Mouse (Mus musculus) myocyte (in vitro differentiated cells): ENCODE data around the gene Nes.

Experiments
- E2F4 ChIP-seq: IDR thresholded peaks from one replicate; pipeline ENCODE4 v1.6.1; 2011; ENCODE audit warnings: mild to moderate bottlenecking, control low read depth, moderate library complexity; ENCODE audit not compliant: insufficient read depth
- MAX ChIP-seq: IDR thresholded peaks from one replicate; pipeline ENCODE4 v1.6.1; 2011; ENCODE audit warnings: low read depth, mild to moderate bottlenecking, control low read depth
- MYOG ChIP-seq, 3 experiments: IDR thresholded peaks; one replicate each; pipeline ENCODE4 v1.6.1; 2011; ENCODE audit warnings: control low read depth in 2 of 3, low read depth in 2 of 3, mild to moderate bottlenecking in 2 of 3; ENCODE audit not compliant: insufficient read length in 2 of 3, control insufficient read depth in 1 of 3, insufficient read depth in 1 of 3
- POLR2A ChIP-seq: IDR thresholded peaks from one replicate; pipeline ENCODE4 v1.6.1; 2011; ENCODE audit warnings: low read depth, mild to moderate bottlenecking, control low read depth, moderate library complexity; ENCODE audit not compliant: insufficient read length
- POLR2AphosphoS2 ChIP-seq: IDR thresholded peaks from one replicate; pipeline ENCODE4 v1.6.1; 2011; ENCODE audit warnings: low read depth, control low read depth; ENCODE audit not compliant: insufficient read length
- TCF12 ChIP-seq: IDR thresholded peaks from one replicate; pipeline ENCODE4 v1.6.1; 2011; ENCODE audit warnings: mild to moderate bottlenecking, control low read depth; ENCODE audit not compliant: poor library complexity, insufficient read depth, severe bottlenecking

DNA sequence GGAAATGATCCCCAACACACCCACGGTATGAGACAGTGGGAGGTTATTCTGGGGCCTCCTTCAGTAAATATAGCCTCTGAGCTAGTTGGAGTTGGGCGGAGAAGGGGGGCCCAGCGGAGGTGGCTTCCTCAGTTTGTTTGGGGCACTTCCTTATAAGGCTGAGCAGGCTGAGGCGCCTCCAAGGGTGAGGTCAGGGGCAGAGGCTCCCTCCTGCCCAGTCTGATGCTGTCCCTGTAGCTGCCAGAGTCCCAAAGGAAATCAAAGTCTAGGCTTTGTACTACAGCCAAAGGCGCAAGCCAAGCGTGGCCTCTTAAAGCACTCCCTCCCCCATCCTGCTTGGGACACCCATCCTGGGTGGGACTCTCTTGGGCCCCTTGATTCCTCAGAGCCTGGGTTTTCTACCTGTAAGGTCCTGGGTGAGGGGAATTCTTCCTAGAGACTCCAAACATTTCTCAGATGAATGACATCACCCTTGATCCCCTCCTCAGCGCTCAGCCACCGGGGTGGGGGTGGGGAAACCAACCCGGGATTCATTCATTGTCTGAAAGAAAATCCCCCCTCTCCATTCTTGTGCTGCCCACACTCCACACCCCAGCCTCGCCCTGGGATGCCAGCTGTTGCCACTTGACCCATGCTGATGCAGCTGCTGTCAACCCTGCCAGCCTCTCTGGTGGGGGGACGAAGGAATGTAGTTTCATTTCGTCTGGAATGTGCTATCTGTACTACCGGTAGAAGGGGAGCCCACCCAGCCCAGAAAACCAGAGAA, 12.1 kb downstream of the Nes start:
- TF ChIP-seq POLR2A (peak; percentile 37), MAX (no peak), TCF12 (peak; percentile 86), E2F4 (no peak), POLR2AphosphoS2 (peak; percentile 71), MYOG (IDR thresholded peaks at IDR 0.05; ENCODE audit: control insufficient read depth in 1 of 3, insufficient read depth in 1 of 3, insufficient read length in 2 of 3, low read depth in 2 of 3) (peak; percentile 84 to 93 (median 93))
